Mouse (Mus musculus): Measurements from ENCODE around the gene Gucy2g. TPM values are rescaled to one million over a fixed set of nuclear protein-coding genes. Genes with fewer than 3 reads are reported as not detected.

Gucy2g gene
- polyA plus RNA-seq, 1 experiment from 2014 or later, result not detected

GRCm38 (mm10) chr19:55260389-55261184 lies 19.6 kb upstream of the Gucy2g start:
- H3K4me1 ChIP-seq, result no peaks in the 10 kb centered on the region
- no peak for ATAC-seq (ENCODE audit: low FRiP score, low read depth)
- H3K4me2 ChIP-seq (replicated peaks), result no peak overlapping the region
- no peaks in the 10 kb centered on the region for H3K27me3 ChIP-seq
- WGBS, result 73% methylated on average over 12 of the region's 12 CpGs
- no peak overlapping the region for H3K4me3 ChIP-seq
- no peak overlapping the region for H3K9ac ChIP-seq (replicated peaks)
- no peaks in the 10 kb centered on the region for H3K9me3 ChIP-seq
- no peaks in the 10 kb centered on the region for H3K36me3 ChIP-seq
- H3K27ac ChIP-seq (replicated peaks), result no peak overlapping the region

- Histone ChIP-seq H3K4me3 (no peak overlapping the region), H3K4me1 (peaks cover 13% of the 10 kb centered on the region), H3K9ac (replicated peaks) (no peak overlapping the region), H3K4me2 (replicated peaks) (no peak overlapping the region), H3K27me3 (no peaks in the 10 kb centered on the region), H3K27ac (replicated peaks) (no peak overlapping the region), H3K36me3 (no peaks in the 10 kb centered on the region), H3K9me3 (no peaks in the 10 kb centered on the region)
- ATAC-seq (ENCODE audit: low FRiP score, low read depth), result no peak
- WGBS, result 87% methylated on average over 5 of the region's 5 CpGs
Observed at GRCm38 (mm10) chr19:55258514-55258913, 17.5 kb upstream of the Gucy2g start.

- Histone ChIP-seq H3K9me3 (no peaks in the 10 kb centered on the region), H3K27ac (replicated peaks) (no peak overlapping the region), H3K9ac (replicated peaks) (no peak overlapping the region), H3K27me3 (no peaks in the 10 kb centered on the region), H3K4me2 (replicated peaks) (no peak overlapping the region), H3K4me3 (no peak overlapping the region), H3K36me3 (no peaks in the 10 kb centered on the region), H3K4me1 (peaks cover 20% of the 10 kb centered on the region)
- 91% methylated on average over 5 of the region's 5 CpGs for WGBS
- ATAC-seq (ENCODE audit: low FRiP score, low read depth), result no peak
Observed at GRCm38 (mm10) chr19:55257656-55258375, 16.8 kb upstream of the Gucy2g start.

- Histone ChIP-seq H3K4me2 (replicated peaks) (no peak overlapping the region), H3K4me3 (no peak overlapping the region), H3K4me1 (peaks cover 20% of the 10 kb centered on the region), H3K36me3 (no peaks in the 10 kb centered on the region), H3K9me3 (no peaks in the 10 kb centered on the region), H3K9ac (replicated peaks) (no peak overlapping the region), H3K27me3 (no peaks in the 10 kb centered on the region), H3K27ac (replicated peaks) (no peak overlapping the region)
- 80% methylated on average over 9 of the region's 9 CpGs for WGBS
- ATAC-seq (ENCODE audit: low FRiP score, low read depth), result no peak
Observed at GRCm38 (mm10) chr19:55256156-55256555, 15.1 kb upstream of the Gucy2g start.

- 9% methylated on average over 5 of the region's 5 CpGs for WGBS
- no peak overlapping the region for H3K27ac ChIP-seq (replicated peaks)
- H3K36me3 ChIP-seq, result no peaks in the 10 kb centered on the region
Observed at GRCm38 (mm10) chr19:55254513-55255016, 13.5 kb upstream of the Gucy2g start.

GRCm38 (mm10) chr19:55253570-55254441 lies 12.8 kb upstream of the Gucy2g start:
- Histone ChIP-seq H3K36me3 (no peaks in the 10 kb centered on the region), H3K27ac (replicated peaks) (no peak overlapping the region), H3K4me1 (peaks cover 20% of the 10 kb centered on the region), H3K27me3 (no peaks in the 10 kb centered on the region), H3K4me3 (peak overlapping the region; percentile 52), H3K4me2 (replicated peaks) (peak overlapping the region; percentile 80), H3K9me3 (no peaks in the 10 kb centered on the region), H3K9ac (replicated peaks) (peak overlapping the region; percentile 62)
- WGBS, result under 1% methylated on average over 32 of the region's 32 CpGs
- ATAC-seq (ENCODE audit: low FRiP score, low read depth), result peak; percentile 74

More at GRCm38 (mm10) chr19:55254513-55255016, 13.5 kb upstream of the Gucy2g start:
- peaks cover 20% of the 10 kb centered on the region for H3K4me1 ChIP-seq
- no peaks in the 10 kb centered on the region for H3K9me3 ChIP-seq
- peak; percentile 50; the same call in 1 of the 2 replicates for ATAC-seq (ENCODE audit: low FRiP score, low read depth)
- peak overlapping the region; percentile 52 for H3K4me3 ChIP-seq
- H3K4me2 ChIP-seq (replicated peaks), result peak overlapping the region; percentile 80
- H3K27me3 ChIP-seq, result no peaks in the 10 kb centered on the region
- H3K9ac ChIP-seq (replicated peaks), result peak overlapping the region; percentile 62

- Histone ChIP-seq H3K9me3 (no peaks in the 10 kb centered on the region), H3K4me1 (peaks cover 20% of the 10 kb centered on the region), H3K27ac (replicated peaks) (no peak overlapping the region), H3K9ac (replicated peaks) (peak overlapping the region; percentile 62), H3K4me3 (peak overlapping the region; percentile 52), H3K27me3 (no peaks in the 10 kb centered on the region), H3K36me3 (no peaks in the 10 kb centered on the region), H3K4me2 (replicated peaks) (peak overlapping the region; percentile 80)
- WGBS, result 5% methylated on average over 9 of the region's 9 CpGs
- 0 out of 2 replicates have a peak, but pooled peaks have one; percentile 39 for ATAC-seq (ENCODE audit: low FRiP score, low read depth)
Observed at GRCm38 (mm10) chr19:55253239-55253569, 12.2 kb upstream of the Gucy2g start.

GRCm38 (mm10) chr19:55251383-55252124 lies 10.5 kb upstream of the Gucy2g start, which contains the start of gene Acsl5:
Gene Acsl5 (plus strand): TSS chr19:55251938.
- H3K27me3 ChIP-seq, result no peaks in the 10 kb centered on the region
- H3K27ac ChIP-seq (replicated peaks), result no peak within 1 kb of the TSS
- no peak for ATAC-seq (ENCODE audit: low FRiP score, low read depth)
- H3K4me2 ChIP-seq (replicated peaks), result no peak within 1 kb of the TSS
- no peak within 1 kb of the TSS for H3K4me3 ChIP-seq
- H3K9me3 ChIP-seq, result no peaks in the 10 kb centered on the region
- no peak within 1 kb of the TSS for H3K9ac ChIP-seq (replicated peaks)
- H3K36me3 ChIP-seq, result no peaks in the 10 kb centered on the region
- peaks cover 20% of the 10 kb centered on the region for H3K4me1 ChIP-seq
- WGBS, result 93% methylated on average over 9 of the region's 9 CpGs

GRCm38 (mm10) chr19:55250451-55250850 lies 9.4 kb upstream of the Gucy2g start:
- H3K27me3 ChIP-seq, result no peaks in the 10 kb centered on the region
- no peak overlapping the region for H3K4me3 ChIP-seq
- no peak for ATAC-seq (ENCODE audit: low FRiP score, low read depth)
- no peaks in the 10 kb centered on the region for H3K36me3 ChIP-seq
- H3K9me3 ChIP-seq, result no peaks in the 10 kb centered on the region
- H3K27ac ChIP-seq (replicated peaks), result no peak overlapping the region
- 90% methylated on average over 5 of the region's 5 CpGs for WGBS
- H3K4me2 ChIP-seq (replicated peaks), result no peak overlapping the region
- H3K9ac ChIP-seq (replicated peaks), result no peak overlapping the region
- peaks cover 20% of the 10 kb centered on the region for H3K4me1 ChIP-seq

- Histone ChIP-seq H3K36me3 (no peaks in the 10 kb centered on the region), H3K4me1 (peaks cover 3% of the 10 kb centered on the region), H3K9ac (replicated peaks) (no peak overlapping the region), H3K4me2 (replicated peaks) (no peak overlapping the region), H3K9me3 (no peaks in the 10 kb centered on the region), H3K27ac (replicated peaks) (no peak overlapping the region), H3K4me3 (no peak overlapping the region), H3K27me3 (no peaks in the 10 kb centered on the region)
- 84% methylated on average over 9 of the region's 9 CpGs for WGBS
- ATAC-seq (ENCODE audit: low FRiP score, low read depth), result no peak
Observed at GRCm38 (mm10) chr19:55247991-55248520, 7.0 kb upstream of the Gucy2g start.

- Histone ChIP-seq H3K4me3 (no peak overlapping the region), H3K27me3 (no peaks in the 10 kb centered on the region), H3K9ac (replicated peaks) (no peak overlapping the region), H3K4me2 (replicated peaks) (no peak overlapping the region), H3K36me3 (no peaks in the 10 kb centered on the region), H3K4me1 (no peaks in the 10 kb centered on the region), H3K9me3 (no peaks in the 10 kb centered on the region), H3K27ac (replicated peaks) (no peak overlapping the region)
- ATAC-seq (ENCODE audit: low FRiP score, low read depth), result no peak
- 81% methylated on average over 5 of the region's 5 CpGs for WGBS
Observed at GRCm38 (mm10) chr19:55247563-55247962, 6.5 kb upstream of the Gucy2g start.

All from midbrain, embryonic 12.5 days (tissue).